Mouse (Mus musculus): Measurements from ENCODE around the gene Mageb5. TPM values are rescaled to one million over a fixed set of nuclear protein-coding genes. Genes with fewer than 3 reads are reported as not detected.
"Not testable (repeated sequence)": the region's sequence is repeated elsewhere in the genome, so short reads cannot be mapped to it uniquely, and the experiment has no call there.

Mageb5 gene
- not detected in 2 replicates for polyA plus RNA-seq (2012)

GRCm38 (mm10) chrX:91782918-91783317 is at the start of gene Mageb5:
Gene Mageb5, minus strand, starts transcription at chrX:91783018.
- not testable (repeated sequence) for TF ChIP-seq GATA1 (IDR thresholded peaks at IDR 0.05; ENCODE audit: low read length)

Other genes with a start within 250 kb of the Mageb5 start
- gene 1700084M14Rik, start 207.1 kb downstream of the Mageb5 start, polyA plus RNA-seq (2012): not detected in 2 replicates
- not detected in 2 replicates for gene Gm14781, start 150.8 kb downstream of the Mageb5 start, polyA plus RNA-seq (2012)
- not detected in 2 replicates for gene Mageb1, start 233.3 kb upstream of the Mageb5 start, polyA plus RNA-seq (2012)

Data from G1E-ER4 (cell line).